24 mouse cellular contexts compared by ENCODE assay signal in genomic region chr13:52845618-52846017, GRCm38 (mm10).
DNase-seq lines count a peak whose midpoint lies in the region; ATAC-seq and TF ChIP-seq lines count a peak whose summit lies in the region.
"Had no signal": no experiment of that assay in that cellular context is flagged by ENCODE, and none has a peak within 500 bp of the region (broad histone marks: within the 10 kb centered on the region; RNA-seq: fewer than 3 reads in every experiment).

No protein-coding gene starts in this region.

- no peak for ATAC-seq in liver, postnatal 0 days
- ATAC-seq in granulocyte monocyte progenitor cell, adult 5-6 weeks (replicated peaks; ENCODE audit: poor library complexity, severe bottlenecking): peak; percentile 71
- ATAC-seq: activated CD4-positive, CD25-positive, alpha-beta regulatory T cell, adult 4 months; forebrain, embryonic 14.5 days; hindbrain, embryonic 16.5 days; intestine, embryonic 15.5 days had no signal

- H3K27ac ChIP-seq in liver, postnatal 0 days (ENCODE audit: low read depth): 0 out of 2 replicates have a peak overlapping the region, but pooled peaks have one; percentile 1
- H3K27ac ChIP-seq: embryonic facial prominence, embryonic 12.5 days; heart, embryonic 15.5 days; hindbrain, embryonic 10.5 days; hindbrain, embryonic 13.5 days; intestine, embryonic 15.5 days had no signal

- WGBS in liver, postnatal 0 days (ENCODE audit: insufficient replicate concordance): 77% methylated on average over 4 of the region's 4 CpGs

- H3K4me2 ChIP-seq in liver, postnatal 0 days (ENCODE audit: low read depth, low read length): no peak overlapping the region
- H3K4me2 ChIP-seq: embryonic facial prominence, embryonic 12.5 days; embryonic facial prominence, embryonic 15.5 days; heart, embryonic 12.5 days; heart, embryonic 15.5 days; hindbrain, embryonic 13.5 days; intestine, embryonic 15.5 days had no signal

- peaks cover 18% of the 10 kb centered on the region for H3K4me1 ChIP-seq in liver, postnatal 0 days (ENCODE audit: insufficient read depth)
- H3K4me1 ChIP-seq: embryonic facial prominence, embryonic 12.5 days had no signal

- H3K9ac ChIP-seq in liver, postnatal 0 days (replicated peaks): no peak overlapping the region
- H3K9ac ChIP-seq: embryonic facial prominence, embryonic 12.5 days; embryonic facial prominence, embryonic 15.5 days; forebrain, postnatal 0 days; heart, embryonic 15.5 days; hindbrain, embryonic 13.5 days; intestine, embryonic 15.5 days had no signal

- DNase-seq in liver, postnatal 0 days: no peak
- no peak for DNase-seq in liver
- peak; percentile 20 for DNase-seq in NIH3T3 (ENCODE audit: low read depth)
- no peak for DNase-seq in B cell, adult 2 months
- DNase-seq in frontal cortex, postnatal 10 days (ENCODE audit: low spot score in 2 of 2): no peak
- DNase-seq: adrenal gland, adult 8-10 months; adrenal gland, postnatal 25 days; cerebellum, adult 18-20 months; cerebellum, adult 9-10 months; forebrain, postnatal 0 days; gastrocnemius, postnatal 25 days; heart, postnatal 36 days had no signal

- TF ChIP-seq CTCF in liver, postnatal 0 days (IDR thresholded peaks at IDR 0.05; ENCODE audit: low read depth): no peak

- H3K4me3 ChIP-seq in liver, postnatal 0 days (ENCODE audit: low read depth, low read length): no peak overlapping the region
- H3K4me3 ChIP-seq: embryonic facial prominence, embryonic 12.5 days; embryonic facial prominence, embryonic 15.5 days; heart, embryonic 12.5 days; heart, embryonic 15.5 days; hindbrain, embryonic 10.5 days; hindbrain, embryonic 13.5 days; intestine, embryonic 15.5 days had no signal

- peaks cover 6% of the 10 kb centered on the region; the same call in 1 of the 2 replicates for H3K36me3 ChIP-seq in liver, postnatal 0 days (replicated peaks; ENCODE audit: insufficient read depth, low read length)
- H3K36me3 ChIP-seq: embryonic facial prominence, embryonic 12.5 days; embryonic facial prominence, embryonic 15.5 days; heart, embryonic 15.5 days; hindbrain, embryonic 10.5 days; intestine, embryonic 15.5 days had no signal

- H3K27me3 ChIP-seq in liver, postnatal 0 days (ENCODE audit: insufficient read depth, low read length): no peaks in the 10 kb centered on the region
- H3K27me3 ChIP-seq: CH12.LX; embryonic facial prominence, embryonic 12.5 days; embryonic facial prominence, embryonic 15.5 days; heart, embryonic 12.5 days; heart, embryonic 15.5 days; hindbrain, embryonic 13.5 days; intestine, embryonic 15.5 days had no signal

- no peak for TF ChIP-seq EP300 in liver, postnatal 0 days (IDR thresholded peaks at IDR 0.05; ENCODE audit: low read depth)

- no peaks in the 10 kb centered on the region for H3K9me3 ChIP-seq in liver, postnatal 0 days (ENCODE audit: low read length)
- H3K9me3 ChIP-seq: embryonic facial prominence, embryonic 12.5 days; embryonic facial prominence, embryonic 15.5 days; heart, embryonic 12.5 days; heart, embryonic 15.5 days; hindbrain, embryonic 10.5 days; hindbrain, embryonic 13.5 days; intestine, embryonic 15.5 days had no signal
